Mouse (Mus musculus) limb, embryonic 14.5 days (tissue): ENCODE data around the gene Usp43. TPM values are rescaled to one million over a fixed set of nuclear protein-coding genes. Genes with fewer than 3 reads are reported as not detected.

Experiments used
- ATAC-seq: fragments of 200-750 bp; cut with Nextera tagmentation; 2 replicates; pipeline ENCODE4 v1.8.0; 2017; ENCODE audit warnings: low read depth, moderate number of reproducible peaks, moderate TSS enrichment; ENCODE audit not compliant: low FRiP score
- DNase-seq: peaks from one replicate; pipeline ENCODE4 v3.0.0-alpha.2; 2015; ENCODE audit warnings: low spot score
- H3K27ac ChIP-seq: fragments of 300-500 bp; sonication (generic); replicated peaks from 2 replicates; pipeline ENCODE4 v1.5.1; 2014; ENCODE audit warnings: low read depth, mild to moderate bottlenecking, low read length, moderate library complexity, mixed read lengths
- H3K27me3 ChIP-seq: fragments of 300-500 bp; sonication (generic); 2 replicates; pipeline ENCODE4 v1.6.1; 2014; ENCODE audit warnings: low read length, mixed read lengths; ENCODE audit not compliant: control insufficient read depth, insufficient read depth
- H3K36me3 ChIP-seq: fragments of 300-500 bp; sonication (generic); 2 replicates; pipeline ENCODE4 v1.6.1; 2014; ENCODE audit warnings: mild to moderate bottlenecking, low read length, moderate library complexity, mixed read lengths; ENCODE audit not compliant: control insufficient read depth, insufficient read depth
- H3K4me1 ChIP-seq: fragments of 300-500 bp; sonication (generic); 2 replicates; pipeline ENCODE4 v1.6.1; 2014; ENCODE audit warnings: antibody characterized with exemption, low read length, mixed read lengths; ENCODE audit not compliant: control insufficient read depth, insufficient read depth
- H3K4me2 ChIP-seq: fragments of 300-500 bp; sonication (generic); replicated peaks from 2 replicates; pipeline ENCODE4 v1.6.1; 2014; ENCODE audit warnings: low read depth, mild to moderate bottlenecking, low read length, moderate library complexity; ENCODE audit not compliant: severe bottlenecking
- H3K4me3 ChIP-seq: fragments of 300-500 bp; sonication (generic); replicated peaks from 2 replicates; pipeline ENCODE4 v1.5.1; 2014; ENCODE audit warnings: low read length
- H3K9ac ChIP-seq: fragments of 300-500 bp; sonication (generic); 2 replicates; pipeline ENCODE4 v1.6.1; 2014; ENCODE audit warnings: mild to moderate bottlenecking, low read depth, low read length, moderate library complexity; ENCODE audit not compliant: severe bottlenecking
- H3K9me3 ChIP-seq: fragments of 300-500 bp; sonication (generic); 2 replicates; pipeline ENCODE4 v1.6.1; 2016; ENCODE audit warnings: low read length; ENCODE audit not compliant: control insufficient read depth
- POLR2A ChIP-seq: fragments of 200-500 bp; IDR thresholded peaks from 2 replicates; pipeline ENCODE4 v1.8.0; 2012; ENCODE audit warnings: inconsistent platforms, mild to moderate bottlenecking, moderate library complexity, borderline replicate concordance; ENCODE audit not compliant: insufficient read depth, insufficient read length; ENCODE audit errors: extremely low read depth
- WGBS: fragments of 180-500 bp; shearing (Covaris S2); extraction: QIAGEN DNeasy Blood & Tissue Kit; methylation state at CpG from one replicate; pipeline ENCODE4 v1.1.7; 2014; 5-methylcytosine and 5-hydroxymethylcytosine counted together
- polyA plus RNA-seq, 2 experiments: library from polyadenylated mRNA; depleted of rRNA in 1 of 2; stranded (reverse) in 1 of 2; unstranded in 1 of 2; fragments of >200 nt; fragmentation: Nextera tagmentation in 1 of 2; extraction: Ambion mirVana in 1 of 2; gene quantifications; 2 replicates each; pipeline versions ENCODE4 v1.2.1 to v1.2.3; 2012 to 2014

The Usp43 gene
- polyA plus RNA-seq, 2 experiments: 1.8 to 1.9 TPM

DNA sequence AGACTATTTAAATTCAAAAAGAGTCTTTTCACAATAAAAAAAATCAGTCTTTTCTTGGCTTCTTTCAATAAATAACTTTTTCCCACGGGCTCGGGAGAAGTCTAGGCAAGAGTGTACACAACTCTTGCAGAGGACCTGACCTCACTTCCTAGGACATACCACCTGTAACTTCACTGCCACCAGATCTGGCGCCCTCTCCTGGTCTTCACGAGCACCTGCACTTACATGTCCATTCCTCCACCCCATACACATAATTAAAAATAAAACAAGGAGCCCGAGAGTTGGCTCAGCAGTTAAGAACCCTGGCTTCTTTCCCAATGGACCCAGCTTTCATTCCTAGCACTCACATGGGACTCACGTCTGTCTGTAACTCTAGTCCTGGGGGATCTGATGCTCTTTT is 42.2 kb upstream of the Usp43 start:
- no peak for TF ChIP-seq POLR2A
- H3K4me3 ChIP-seq: no peak overlapping the region
- no peaks in the 10 kb centered on the region; the same call in 1 of the 2 replicates for H3K4me1 ChIP-seq
- no peaks in the 10 kb centered on the region for H3K27me3 ChIP-seq
- no peaks in the 10 kb centered on the region for H3K36me3 ChIP-seq
- no peaks in the 10 kb centered on the region for H3K9me3 ChIP-seq
- 72% methylated on average over 6 of the region's 6 CpGs for whole genome bisulfite sequencing
- H3K9ac ChIP-seq: no peak overlapping the region
- DNase-seq: no peak
- H3K27ac ChIP-seq: no peak overlapping the region
- ATAC-seq: no peak
- no peak overlapping the region for H3K4me2 ChIP-seq

DNA sequence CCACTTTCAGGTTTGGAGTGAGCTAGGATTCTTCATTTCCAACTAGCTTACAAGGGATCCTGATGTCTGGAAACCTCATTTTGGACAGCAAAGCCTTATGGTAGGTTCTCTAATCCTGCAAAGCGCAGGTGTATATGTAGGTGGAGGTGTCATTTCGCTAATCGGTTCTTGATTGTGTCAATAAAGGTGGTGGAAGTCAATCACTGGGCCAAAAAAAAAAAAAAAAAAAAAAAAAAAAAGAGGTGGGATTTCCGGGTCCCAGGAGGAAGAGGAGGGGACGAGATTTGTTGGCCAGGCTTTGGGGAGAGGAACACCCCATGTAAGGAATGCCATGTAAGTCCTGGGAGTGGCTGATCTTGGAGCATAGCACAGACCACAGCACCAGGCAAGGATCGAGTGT is 32.5 kb upstream of the Usp43 start:
- Histone ChIP-seq H3K9ac (no peak overlapping the region), H3K4me1 (no peaks in the 10 kb centered on the region), H3K9me3 (no peaks in the 10 kb centered on the region), H3K4me2 (no peak overlapping the region), H3K36me3 (no peaks in the 10 kb centered on the region), H3K4me3 (no peak overlapping the region), H3K27ac (no peak overlapping the region), H3K27me3 (no peaks in the 10 kb centered on the region)
- DNase-seq (no peak), ATAC-seq (no peak)
- 90% methylated on average over 6 of the region's 6 CpGs for WGBS
- TF ChIP-seq POLR2A: no peak

DNA sequence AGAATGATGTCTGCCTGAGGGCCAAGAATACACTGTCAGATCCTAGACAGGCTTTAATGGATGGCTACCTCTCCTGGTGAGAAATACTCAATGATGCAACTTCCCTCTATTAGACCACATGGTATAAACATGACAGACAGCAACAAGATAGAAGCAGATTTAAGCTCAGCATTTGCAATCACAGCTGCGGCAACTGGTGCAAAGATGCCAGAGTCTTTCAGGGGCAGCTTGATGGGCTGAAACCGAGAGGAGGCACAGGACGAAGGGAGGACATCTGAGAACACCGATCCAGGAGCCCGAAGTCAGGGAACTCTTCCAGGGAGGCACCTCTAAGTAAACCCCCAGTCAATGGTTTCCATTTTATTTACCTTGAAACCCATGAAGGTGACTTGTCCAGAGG is 31.7 kb upstream of the Usp43 start:
- DNase-seq (no peak), ATAC-seq (no peak)

DNA sequence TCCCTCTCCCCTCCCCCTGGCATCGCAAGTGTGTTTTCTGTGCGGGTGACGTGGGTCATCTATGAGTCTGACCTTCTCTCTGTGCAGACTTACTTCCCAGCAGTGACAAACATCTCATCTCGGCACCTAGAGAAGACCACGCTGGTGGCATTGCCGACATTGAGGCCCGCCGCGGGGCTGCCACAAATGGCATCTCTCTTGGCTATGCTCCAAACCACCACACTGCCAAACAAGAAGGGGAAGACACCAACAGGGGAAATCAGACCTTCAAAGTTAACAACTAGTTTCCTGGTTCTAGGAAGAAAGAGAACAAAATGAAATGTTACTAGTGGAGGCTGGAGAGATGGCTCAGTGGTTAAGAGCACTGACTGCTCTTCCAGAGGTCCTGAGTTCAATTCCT is 27.5 kb upstream of the Usp43 start:
- H3K4me2 ChIP-seq: no peak overlapping the region
- no peaks in the 10 kb centered on the region for H3K27me3 ChIP-seq
- H3K27ac ChIP-seq: no peak overlapping the region
- H3K9me3 ChIP-seq: no peaks in the 10 kb centered on the region
- DNase-seq: no peak
- TF ChIP-seq POLR2A: no peak
- no peak overlapping the region for H3K4me3 ChIP-seq
- no peak for ATAC-seq
- H3K36me3 ChIP-seq: no peaks in the 10 kb centered on the region
- 80% methylated on average over 9 of the region's 9 CpGs for WGBS
- H3K9ac ChIP-seq: no peak overlapping the region
- 0 out of 2 replicates have a peak, but pooled peaks cover 2% of the 10 kb centered on the region for H3K4me1 ChIP-seq

More for the DNA sequence above, 31.7 kb upstream of the Usp43 start:
- Histone ChIP-seq H3K4me3 (no peak overlapping the region), H3K9me3 (no peaks in the 10 kb centered on the region), H3K4me2 (no peak overlapping the region), H3K27ac (no peak overlapping the region), H3K27me3 (no peaks in the 10 kb centered on the region), H3K36me3 (no peaks in the 10 kb centered on the region), H3K9ac (no peak overlapping the region), H3K4me1 (0 out of 2 replicates have a peak, but pooled peaks cover 2% of the 10 kb centered on the region)
- TF ChIP-seq POLR2A: no peak
- WGBS: 86% methylated on average over 5 of the region's 5 CpGs

DNA sequence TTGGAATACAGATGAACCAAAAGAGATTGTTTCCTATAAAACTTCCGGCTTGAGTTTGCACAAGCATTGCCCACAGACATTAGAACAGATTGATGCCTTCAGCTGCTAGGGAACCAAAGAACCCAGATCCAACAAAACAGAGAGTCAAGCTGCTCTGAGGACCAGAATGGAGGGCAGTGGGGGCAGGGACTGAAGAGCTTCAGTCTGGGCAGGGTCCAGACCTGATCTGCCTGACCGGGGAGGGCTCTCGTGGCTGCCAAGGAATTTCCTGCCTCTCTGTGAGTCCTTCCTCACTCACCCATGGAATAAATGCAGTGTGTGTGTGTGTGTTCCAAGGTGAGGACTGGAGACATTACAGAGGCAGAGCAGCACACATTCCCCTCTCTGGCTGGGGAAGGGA is 26.3 kb upstream of the Usp43 start:
- DNase-seq: no peak
- no peaks in the 10 kb centered on the region for H3K36me3 ChIP-seq
- no peak overlapping the region for H3K27ac ChIP-seq
- no peak for ATAC-seq
- no peak overlapping the region for H3K9ac ChIP-seq
- 0 out of 2 replicates have a peak, but pooled peaks cover 2% of the 10 kb centered on the region for H3K4me1 ChIP-seq
- no peaks in the 10 kb centered on the region for H3K27me3 ChIP-seq
- 62% methylated on average over 3 of the region's 3 CpGs for WGBS
- H3K4me3 ChIP-seq: no peak overlapping the region
- TF ChIP-seq POLR2A: no peak
- no peaks in the 10 kb centered on the region for H3K9me3 ChIP-seq
- H3K4me2 ChIP-seq: no peak overlapping the region

DNA sequence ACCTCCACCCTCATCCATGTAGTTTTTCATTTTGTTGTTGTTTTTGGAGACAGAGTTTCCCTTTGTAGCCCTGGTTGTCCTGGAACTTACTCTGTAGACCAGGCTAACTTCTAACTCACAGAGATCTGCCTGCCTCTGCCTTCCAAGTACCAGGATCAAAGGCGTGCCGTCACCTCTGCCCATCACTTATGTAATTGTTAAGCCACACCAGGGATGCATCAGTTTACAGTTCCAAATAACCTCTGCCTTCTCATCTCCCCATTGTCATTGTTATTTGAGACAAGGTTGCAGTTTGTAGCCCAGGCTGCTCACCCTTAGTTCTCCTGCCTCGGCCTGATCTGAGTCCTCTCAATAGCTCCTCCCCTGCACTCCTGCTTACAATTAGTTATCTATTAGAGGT is 10.2 kb upstream of the Usp43 start:
- Histone ChIP-seq H3K36me3 (no peaks in the 10 kb centered on the region), H3K9ac (no peak overlapping the region), H3K27ac (no peak overlapping the region), H3K4me2 (no peak overlapping the region), H3K9me3 (no peaks in the 10 kb centered on the region), H3K27me3 (no peaks in the 10 kb centered on the region), H3K4me3 (no peak overlapping the region), H3K4me1 (no peaks in the 10 kb centered on the region)
- ATAC-seq: no peak
- TF ChIP-seq POLR2A: no peak
- DNase-seq: no peak
- 93% methylated on average over 3 of the region's 3 CpGs for WGBS
